Mouse (Mus musculus): ENCODE measurements around the gene Hdac7.

Gene Hdac7

DNA sequence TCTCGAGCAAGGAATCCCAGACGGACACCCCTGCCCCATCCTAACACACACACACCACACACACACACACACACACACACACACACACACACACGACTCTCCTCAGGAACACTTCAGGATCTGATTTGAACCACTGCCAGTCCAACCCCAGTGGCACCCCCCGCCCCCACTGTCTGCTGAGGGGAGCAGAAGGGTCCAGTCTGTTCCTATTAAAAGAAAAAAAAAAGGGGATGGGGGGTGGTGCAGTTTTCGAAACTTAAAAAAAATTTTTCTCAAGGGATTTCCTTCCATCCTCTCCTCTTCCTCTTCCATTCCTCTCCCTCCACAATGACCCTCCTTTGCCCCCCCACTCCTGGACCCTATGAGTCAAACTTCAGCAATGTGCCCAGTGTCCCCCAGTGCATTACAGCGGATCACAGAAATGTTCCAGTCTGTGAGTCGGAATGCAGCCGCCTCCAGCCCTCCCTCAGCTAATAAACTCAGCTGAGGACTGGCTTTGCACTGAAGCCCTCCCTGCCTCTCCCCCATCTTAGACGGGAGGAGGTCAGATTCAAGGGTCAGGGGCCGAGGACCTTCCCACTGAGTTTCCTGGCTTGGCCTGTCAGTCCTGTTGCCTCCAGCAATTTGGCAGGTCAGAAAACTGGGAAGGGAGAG, 12.2 kb downstream of the Hdac7 start:
- peak; percentile 81 for DNase-seq (ENCODE audit: extremely low spot score)

DNA sequence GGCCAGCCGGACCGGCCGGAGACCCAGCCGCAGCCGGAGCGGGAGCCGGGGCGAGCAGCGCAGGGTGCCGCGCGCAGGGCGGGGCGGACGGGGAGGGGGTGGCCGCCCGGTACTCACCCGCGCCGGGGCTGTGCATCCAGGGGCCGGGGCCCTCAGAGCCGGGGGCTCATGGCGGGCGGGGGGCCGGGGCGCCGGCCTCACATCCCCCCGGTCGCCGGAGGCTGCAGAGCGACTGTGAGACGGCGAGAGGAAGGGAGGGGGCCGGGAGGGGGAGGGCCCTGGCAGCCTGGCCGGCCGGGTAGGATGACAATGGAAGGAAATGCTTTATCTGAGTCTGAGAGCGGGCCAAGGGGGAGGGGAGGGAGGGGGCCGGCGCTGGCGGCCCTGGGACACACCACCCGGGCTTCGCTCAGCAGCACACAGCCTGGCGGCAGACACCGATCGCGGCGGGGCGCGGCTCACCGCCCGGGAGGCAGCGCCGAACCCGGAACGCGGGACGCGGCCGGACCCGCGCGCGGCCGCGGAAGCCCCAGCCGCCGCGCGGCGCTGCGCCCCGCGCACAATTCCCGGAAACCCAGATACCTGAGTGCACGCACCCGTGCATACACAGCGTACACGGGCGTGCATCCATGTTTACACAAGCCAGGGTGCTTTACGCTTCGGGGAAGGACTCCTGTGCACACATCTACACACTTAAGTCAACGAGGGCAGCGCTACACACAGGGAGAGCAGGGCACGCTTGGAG, 12.9 kb downstream of the Hdac7 start:
- DNase-seq (ENCODE audit: extremely low spot score): peak; percentile 87

DNA sequence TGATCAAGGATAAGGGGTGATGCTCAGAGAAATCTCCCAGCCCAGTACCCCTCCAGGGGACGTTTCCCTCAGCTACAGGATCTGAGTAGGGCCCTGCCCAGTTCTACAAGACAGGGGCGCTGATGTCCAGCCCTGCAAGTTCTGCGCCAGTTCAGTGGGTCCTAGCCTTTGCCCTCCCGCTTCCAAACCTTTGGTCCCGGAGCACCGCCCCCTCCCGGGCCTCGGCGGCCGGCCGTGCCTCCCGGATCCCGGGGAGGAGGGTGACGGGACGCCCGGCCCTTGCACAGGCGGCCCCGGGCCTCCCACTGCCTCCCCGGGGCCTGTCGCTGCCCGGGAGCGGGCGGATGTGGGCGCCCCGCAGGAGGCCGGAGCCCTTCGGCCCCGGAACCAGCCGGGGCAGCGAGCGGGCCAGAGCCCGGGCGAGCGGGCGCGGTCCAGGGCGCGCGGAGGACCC, 13.5 kb downstream of the Hdac7 start:
- DNase-seq (ENCODE audit: extremely low spot score): peak; percentile 71

DNA sequence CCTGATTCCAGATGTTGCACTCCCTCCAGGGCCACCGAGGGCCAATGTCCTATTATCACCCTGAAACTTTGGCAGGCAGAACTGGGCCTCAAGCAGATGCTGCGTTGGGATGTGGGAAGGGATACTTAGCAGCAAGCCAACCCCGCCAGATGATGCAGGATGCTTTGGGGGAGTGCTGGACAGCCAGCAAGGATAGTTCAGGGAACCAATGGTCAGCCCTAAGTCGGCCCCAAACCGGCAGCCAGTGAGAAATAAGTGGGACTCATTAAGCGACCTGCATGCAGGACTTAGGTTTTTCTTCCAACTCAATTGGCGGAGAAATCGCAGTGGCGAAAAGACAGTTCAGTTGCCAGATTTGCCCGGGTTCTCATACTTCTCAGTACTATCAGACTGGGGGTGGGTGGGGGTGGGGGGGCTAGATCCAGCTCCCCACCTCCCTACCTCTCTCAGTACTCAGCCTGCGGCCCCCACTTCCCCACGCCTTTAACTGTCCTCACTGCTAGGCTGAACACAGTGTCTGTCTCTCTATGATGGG, 14.0 kb downstream of the Hdac7 start:
- no peak for DNase-seq (ENCODE audit: extremely low spot score)

DNA sequence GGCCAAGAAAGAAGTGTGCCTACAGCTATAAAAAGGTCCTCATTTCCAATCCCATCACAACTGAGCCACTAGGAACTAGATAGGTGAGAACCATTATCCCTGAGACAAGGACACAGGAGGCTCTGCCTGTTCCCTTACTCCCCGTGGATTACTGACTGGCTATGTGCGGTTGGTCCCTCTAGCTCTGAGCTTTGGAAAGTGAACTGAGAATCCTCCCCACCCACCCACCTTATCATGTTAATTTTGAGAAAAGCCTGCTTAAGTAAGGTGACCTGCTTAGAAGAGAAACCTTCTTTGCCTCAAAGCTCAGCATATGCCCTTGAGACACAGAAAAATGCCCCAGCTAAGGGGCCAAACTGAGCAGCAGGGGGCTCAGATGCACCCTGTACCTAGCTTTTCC, 14.9 kb downstream of the Hdac7 start:
- DNase-seq (ENCODE audit: extremely low spot score): no peak

DNA sequence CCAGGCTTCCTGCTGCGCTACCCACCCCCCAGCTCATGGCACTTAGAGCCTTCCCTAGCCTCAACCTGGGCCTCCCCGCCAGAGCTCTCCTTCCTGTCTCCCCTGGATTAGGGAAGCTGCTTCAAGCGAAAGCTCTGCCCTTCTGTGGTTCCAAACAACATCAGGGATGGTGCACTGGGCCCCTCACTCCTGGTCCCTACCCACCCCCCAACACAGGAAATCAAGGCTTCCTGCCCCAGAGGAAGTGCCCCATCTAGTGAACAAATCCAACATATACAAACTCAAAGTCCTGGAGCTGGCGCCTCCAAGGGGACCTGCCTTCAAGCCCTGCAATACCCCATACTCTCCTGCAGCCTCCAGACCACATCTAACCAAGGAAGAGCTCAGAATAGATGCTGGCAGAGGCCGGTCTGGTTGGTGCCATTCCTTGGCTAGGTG, 15.4 kb downstream of the Hdac7 start:
- no peak for DNase-seq (ENCODE audit: extremely low spot score)

DNA sequence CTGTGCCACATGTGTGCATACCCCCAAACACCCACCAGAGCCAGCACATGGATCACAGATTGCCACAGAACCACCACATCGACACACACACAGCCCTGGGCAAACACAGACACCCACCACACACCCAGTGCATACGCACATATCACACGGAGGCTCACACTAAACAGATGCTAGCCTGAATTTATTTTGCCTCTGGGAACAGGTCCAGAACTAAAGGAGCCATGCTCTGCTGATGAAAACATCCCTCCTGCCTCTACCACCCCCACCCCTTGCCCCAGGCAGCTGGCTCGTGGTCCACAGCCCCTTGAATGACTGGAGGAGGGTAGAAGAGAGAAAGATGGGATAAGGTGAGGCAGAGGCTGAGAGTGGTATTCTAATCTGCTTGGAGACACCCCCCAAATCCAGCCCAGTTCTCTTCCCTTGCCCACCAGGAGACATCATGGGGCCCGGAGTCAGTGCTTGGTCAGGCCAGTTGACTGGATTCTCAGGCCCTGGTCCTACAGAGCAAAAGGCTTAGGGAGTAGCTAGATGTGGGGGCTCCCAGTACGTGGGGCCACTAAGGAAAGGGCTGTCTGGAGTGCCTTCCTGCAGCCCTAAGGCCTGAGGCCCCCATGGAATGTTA, 16.0 kb downstream of the Hdac7 start:
- DNase-seq (ENCODE audit: extremely low spot score): no peak

DNA sequence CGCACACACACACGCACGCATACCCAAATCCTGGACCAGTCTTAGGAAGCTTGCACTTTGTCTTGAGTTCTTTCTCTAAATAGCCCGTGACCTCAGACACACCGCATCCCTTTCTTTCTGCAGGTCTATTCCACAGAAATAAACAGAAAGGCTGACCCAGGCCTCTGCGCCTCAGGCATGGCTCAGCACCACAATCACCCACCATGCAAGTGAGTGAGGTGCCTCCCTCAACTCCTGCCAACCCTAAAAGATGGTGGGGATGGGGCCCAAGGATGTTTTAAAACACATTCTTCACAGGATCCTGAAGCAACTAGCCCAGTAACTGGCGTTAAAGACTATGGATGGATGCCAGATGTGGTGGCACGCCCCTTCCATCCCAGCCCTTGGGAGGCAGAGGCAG, 16.9 kb downstream of the Hdac7 start:
- no peak for DNase-seq (ENCODE audit: extremely low spot score)

DNA sequence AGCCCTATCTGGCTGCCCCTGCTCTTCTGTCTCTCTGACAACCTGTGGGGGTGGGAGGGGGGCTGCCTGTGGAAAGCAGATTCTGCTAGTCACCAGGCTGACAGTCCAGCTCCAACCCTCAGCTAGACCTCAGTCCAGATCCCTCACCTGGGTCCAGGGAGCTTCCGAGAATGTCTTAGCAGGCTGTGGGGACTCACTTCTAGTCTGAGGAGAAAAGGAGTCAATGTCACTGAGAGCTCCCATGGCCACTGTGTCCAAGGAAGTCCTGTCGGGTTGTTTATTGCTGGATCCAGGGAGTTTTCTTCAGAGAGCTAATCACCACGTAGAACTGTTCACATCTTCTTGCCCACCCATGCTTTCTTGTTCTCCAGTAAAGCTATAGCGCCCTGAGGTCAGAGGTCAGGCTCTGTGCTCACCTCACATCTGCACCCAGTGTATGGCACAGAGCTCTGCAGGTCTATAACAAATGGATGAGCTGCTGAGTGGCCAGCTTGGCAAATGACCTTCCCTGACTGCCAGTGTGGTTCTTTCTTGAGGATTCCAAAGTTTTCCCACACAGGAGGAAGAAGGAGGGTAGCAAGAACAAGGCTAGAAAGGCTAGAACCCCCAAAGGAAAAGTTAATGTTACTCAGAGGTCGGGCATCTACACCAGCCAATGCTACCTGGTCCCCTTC, 17.6 kb downstream of the Hdac7 start:
- DNase-seq (ENCODE audit: extremely low spot score): no peak

DNA sequence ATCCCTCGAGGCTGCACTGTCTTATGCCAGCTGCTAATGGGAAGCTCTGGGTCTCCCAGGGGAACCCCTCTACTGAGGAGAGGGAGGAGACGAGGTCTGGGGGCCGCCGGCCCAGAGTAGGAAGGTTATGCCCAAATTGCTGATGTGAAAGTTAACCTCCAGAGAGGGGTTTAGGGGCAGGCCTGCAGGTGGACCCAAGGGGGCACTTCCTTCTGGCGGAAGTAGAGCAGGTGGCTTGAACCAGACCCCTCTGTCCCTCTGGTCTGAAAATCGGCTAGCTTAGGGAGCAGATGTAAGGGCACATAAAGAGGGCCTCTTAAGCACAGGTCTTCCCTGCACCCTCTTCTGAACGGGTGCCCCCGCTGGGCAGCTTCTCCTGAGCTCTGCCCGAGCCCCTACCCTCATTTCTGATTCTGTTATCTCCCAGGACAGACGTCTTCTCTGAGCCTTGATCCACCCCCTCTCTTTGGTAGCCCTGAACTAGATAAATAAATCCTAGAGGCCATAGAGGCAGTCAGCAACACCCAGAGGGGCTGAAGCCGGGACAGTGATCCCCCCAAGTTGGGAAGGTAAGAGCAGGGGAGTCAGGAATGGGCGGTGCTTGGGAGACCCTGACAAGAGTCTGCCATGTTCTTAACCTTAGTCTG, 18.2 kb downstream of the Hdac7 start:
- DNase-seq (ENCODE audit: extremely low spot score): no peak

DNA sequence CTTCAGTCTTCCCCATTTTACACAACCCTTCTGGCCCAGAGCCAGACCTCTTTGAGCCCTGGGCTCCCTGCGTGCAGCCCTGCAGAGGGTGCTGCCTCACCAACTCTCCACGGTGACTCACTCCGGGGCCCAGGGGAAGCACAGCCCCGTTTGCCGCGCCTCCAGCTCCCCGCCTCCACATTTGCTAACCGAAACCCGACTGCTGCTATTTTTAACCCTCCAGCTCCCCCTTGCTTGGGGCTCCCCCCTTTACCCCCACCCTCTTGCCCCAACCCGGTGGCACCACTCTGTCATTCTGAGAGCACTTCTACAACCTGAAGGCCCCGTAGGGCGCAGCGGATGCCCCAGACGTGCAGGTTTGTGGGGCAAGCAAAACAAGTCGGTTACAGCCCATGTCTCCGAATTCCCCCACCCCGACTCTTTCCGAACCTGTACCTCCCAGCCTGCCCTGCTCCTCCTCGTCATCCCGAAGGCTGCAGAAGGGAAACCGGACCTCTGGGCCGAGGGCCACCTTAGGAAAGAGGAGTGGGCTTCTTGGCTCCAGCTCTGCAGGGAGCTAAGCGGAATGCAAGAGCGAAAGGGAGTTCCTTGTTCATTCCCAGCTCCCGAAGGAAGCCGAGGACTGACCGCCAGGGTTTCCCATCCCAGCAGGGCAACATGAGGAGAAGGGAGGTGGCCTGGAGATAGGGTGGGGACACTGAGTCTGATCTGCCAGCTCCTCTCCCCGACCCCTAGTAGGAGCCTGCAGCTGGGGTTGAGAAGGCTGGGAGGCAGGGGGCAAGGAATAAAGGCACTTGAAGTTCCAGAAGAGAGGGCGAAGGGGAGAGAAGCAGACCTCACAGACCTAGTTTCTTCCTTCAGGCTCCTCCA, 19.0 kb downstream of the Hdac7 start:
- DNase-seq (ENCODE audit: extremely low spot score): peak; percentile 47

DNA sequence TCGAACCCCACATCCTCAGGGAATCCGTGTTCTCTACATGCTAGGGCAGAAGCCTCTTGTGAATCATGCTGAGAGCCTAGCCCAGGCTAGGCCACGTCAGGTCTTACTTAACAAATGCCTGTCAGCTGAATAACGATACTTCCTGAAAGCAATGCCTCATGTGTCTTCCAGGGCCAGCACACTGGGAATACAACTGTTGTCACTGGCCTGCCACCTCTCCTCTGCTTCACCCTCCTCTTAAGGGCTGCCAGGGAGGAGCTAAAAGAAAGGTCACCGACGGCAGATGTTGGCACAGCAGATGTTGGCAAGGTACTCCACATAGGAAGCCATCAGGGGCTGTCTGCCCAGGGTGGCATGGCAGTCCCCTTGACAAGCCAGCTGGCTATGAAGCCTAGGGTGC, 20.3 kb downstream of the Hdac7 start:
- no peak for DNase-seq (ENCODE audit: extremely low spot score)

DNA sequence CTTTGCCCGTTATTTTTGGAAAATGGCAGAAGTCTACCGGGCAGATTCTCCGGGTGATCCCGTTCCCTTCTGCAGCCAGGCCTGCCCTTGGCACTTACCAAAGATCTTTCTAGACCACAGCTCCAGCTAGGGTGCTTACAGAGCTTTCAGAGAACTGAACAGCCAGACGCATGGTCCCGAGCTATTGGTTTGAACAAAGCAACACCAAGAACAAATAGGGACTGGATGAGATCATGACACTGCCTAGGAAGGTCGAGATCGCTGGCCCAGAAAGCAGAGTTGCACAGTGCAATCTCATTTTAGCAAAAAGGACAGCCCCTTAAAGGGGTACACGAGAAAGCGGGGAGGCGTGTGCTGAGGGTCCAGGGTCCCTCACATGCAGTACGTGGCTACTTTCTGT, 20.8 kb downstream of the Hdac7 start:
- DNase-seq (ENCODE audit: extremely low spot score): no peak

DNA sequence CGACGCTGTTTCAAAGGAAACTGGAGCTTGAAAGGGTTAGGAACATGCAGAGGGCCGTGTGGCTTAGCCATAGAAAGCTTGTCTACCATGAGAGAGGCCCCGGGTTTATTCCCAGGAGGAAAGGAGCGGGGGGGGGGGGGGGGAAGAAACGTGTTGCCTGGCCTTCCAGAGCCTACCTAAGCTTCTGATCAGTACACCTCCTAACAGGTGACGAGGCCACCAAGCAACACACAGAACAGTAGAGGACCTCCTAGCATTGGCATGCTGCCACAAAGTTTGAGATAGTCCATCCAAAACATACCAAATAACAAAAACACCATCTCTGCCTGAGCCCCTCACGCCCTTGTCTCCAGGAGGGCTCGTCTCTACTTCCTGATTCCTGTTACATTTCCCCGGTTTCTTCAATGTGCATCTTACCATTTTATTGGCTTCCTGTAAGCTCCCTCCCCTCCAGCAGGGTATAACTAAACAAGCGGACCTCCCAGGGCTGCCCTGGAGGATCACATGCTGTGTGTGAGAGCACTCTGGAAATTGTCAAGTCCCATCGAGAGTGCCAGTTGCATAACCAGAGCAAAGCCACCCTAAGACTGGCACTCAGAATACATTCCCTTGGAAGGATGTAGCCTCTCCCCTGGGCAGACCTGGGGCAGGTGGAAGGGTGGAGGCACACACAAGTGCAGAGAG, 21.6 kb downstream of the Hdac7 start:
- DNase-seq (ENCODE audit: extremely low spot score): no peak

DNA sequence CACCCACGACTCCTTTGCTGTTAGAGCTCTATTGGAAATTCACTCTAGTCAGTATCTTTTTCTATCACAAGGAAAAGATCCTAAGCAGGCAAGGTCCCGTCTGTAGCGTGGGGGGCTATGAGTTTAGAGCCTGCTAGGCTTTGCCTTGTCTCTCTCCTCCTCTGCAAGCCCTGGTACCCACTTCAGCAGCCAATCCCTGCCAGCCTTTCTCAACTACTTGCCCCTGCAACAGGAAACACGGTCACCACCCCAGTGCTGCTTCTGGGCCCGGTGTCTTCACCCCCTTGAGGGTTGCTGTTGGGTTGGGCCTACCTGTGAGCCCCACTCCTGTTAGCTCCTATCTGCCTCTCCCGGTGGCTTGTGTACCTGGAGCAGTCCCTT, 22.3 kb downstream of the Hdac7 start:
- DNase-seq (ENCODE audit: extremely low spot score): no peak

DNA sequence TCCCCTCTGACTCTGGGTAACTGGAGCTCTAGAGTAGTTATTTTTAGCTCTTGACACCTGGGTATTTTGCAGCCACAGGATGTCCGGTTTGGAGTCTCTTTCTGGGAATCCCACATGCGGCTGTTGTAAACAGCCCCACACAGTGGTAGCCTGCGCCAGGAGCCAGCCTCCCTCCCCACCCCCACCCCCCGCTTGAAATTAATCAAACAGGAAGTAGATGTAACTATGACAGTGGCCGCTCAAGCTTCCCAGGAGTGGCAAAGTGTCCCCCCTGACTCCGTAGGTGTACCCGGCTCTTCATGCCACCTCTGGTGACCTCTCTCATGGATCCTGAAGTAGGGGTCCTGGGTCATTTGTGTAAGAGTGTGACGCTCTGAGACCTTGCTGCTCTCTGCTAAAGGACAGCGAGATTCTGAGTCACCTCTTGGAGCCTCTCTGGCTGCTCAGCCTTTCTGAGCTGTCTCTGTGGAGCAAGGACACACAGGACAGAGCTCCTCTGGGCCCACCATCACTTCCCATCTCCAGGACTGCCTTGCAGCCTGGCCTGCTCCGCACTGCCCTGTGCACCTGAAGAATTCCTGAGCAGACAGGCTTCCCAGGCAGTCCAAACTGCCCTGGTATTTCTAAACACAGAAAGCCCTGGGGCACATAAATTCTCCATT, 22.9 kb downstream of the Hdac7 start:
- DNase-seq (ENCODE audit: extremely low spot score): no peak

DNA sequence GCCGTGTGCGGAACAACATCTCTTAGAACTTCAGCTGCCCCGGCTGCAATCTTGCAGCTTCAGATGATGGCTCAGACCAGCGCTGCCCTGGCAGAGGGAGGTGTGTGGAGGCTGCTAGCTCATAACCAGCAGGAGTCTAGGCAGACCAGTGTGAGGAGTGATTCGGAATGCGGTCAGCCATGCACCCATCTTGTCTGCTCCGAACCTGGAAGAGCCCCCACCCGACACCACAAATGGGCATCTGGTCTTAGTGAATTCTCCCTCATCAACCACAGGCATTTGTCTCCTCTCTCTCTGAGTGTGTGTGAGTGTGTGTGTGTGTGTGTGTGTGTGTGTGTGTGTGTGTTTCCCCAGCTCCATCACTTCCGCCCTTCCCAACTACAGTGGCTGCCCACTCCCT, 24.4 kb downstream of the Hdac7 start:
- DNase-seq (ENCODE audit: extremely low spot score): no peak

DNA sequence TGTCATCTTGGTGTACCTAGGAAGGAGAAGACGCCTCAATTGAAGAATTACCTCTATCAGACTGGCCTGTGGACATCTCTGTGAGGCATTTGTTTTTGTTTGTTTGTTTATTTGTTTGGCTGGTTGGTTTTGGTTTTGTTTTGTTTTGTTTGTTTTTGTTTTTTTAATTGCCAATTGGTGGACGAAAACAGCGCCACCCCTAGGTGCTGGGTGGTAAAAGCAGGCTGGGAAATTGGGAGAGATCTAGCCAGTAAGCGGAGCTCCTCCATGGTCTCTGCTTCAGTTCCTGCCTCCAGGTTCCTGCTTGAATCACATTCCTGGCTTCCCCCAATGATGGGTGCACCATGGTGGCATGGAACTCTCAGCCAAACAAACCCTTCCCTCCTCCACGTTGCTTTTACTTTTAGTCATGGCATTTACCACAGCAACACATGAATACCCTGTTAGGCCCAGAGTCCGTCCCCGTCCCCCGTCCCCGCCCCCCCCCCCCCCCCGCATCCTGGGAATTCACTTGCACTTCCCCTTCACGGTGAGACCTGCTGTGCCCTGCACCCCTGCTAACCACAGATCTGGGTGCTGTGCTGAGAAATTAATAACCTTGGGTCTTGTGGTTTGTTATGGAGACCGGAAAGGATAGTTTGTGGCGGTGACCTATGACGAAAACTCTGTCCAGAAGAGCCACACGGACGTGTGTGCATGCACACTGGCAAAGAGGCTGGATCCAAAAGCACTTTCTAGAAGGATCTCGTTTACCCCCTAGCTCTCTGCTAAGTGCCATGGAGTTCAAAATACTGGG, 27.9 kb downstream of the Hdac7 start:
- DNase-seq (ENCODE audit: extremely low spot score): no peak

DNA sequence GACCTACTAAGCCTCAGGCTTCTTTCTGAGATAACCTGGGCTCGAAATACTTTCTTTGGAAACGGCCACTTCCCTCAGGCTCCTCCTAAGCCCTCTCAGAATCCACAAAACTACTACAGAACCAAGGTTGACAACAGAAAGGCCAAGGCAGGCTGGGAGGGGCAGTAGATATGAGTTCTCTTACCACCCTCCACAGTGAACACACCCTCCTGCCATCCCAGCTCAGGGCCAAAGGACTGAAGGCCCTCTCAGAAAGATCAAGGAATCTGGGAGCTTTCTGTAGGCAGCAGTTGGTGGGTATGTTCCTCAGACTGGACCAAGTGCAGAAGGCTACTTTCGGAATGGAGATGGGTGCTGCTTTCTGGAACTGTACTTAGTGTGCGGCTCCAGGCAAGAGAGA, 29.0 kb downstream of the Hdac7 start:
- DNase-seq (ENCODE audit: extremely low spot score): no peak

All from embryo, embryonic 9.5 days (tissue).